Mouse (Mus musculus) midbrain, embryonic 14.5 days (tissue): Measurements from ENCODE around the gene Ccdc106. TPM values are rescaled to one million over a fixed set of nuclear protein-coding genes. Genes with fewer than 3 reads are reported as not detected.

Source experiments
- ATAC-seq: fragments of 200-750 bp; cut with Nextera tagmentation; 2 replicates; pipeline ENCODE4 v1.8.0; 2017; ENCODE audit warnings: moderate number of reproducible peaks, moderate library complexity; ENCODE audit not compliant: low FRiP score, low TSS enrichment
- DNase-seq: peaks from one replicate; pipeline ENCODE4 v3.0.0-alpha.2; 2015
- H3K27ac ChIP-seq: fragments of 300-500 bp; sonication (generic); replicated peaks from 2 replicates; pipeline ENCODE4 v1.5.1; 2014; ENCODE audit warnings: mild to moderate bottlenecking, low read depth, low read length, moderate library complexity
- H3K27me3 ChIP-seq: fragments of 300-500 bp; sonication (generic); 2 replicates; pipeline ENCODE4 v1.6.1; 2014; ENCODE audit warnings: low read length, control low read depth, mixed read lengths; ENCODE audit not compliant: control insufficient read depth, insufficient read depth
- H3K36me3 ChIP-seq: fragments of 300-500 bp; sonication (generic); 2 replicates; pipeline ENCODE4 v1.6.1; 2014; ENCODE audit warnings: low read length, control low read depth; ENCODE audit not compliant: control insufficient read depth, insufficient read depth
- H3K4me1 ChIP-seq: fragments of 300-500 bp; sonication (generic); 2 replicates; pipeline ENCODE4 v1.6.1; 2014; ENCODE audit warnings: mild to moderate bottlenecking, antibody characterized with exemption, low read length, control low read depth; ENCODE audit not compliant: control insufficient read depth, insufficient read depth
- H3K4me2 ChIP-seq: fragments of 300-500 bp; sonication (generic); 2 replicates; pipeline ENCODE4 v1.6.1; 2014; ENCODE audit warnings: mild to moderate bottlenecking, low read length, moderate library complexity
- H3K4me3 ChIP-seq: fragments of 300-500 bp; sonication (generic); replicated peaks from 2 replicates; pipeline ENCODE4 v1.5.1; 2014; ENCODE audit warnings: low read depth, low read length
- H3K9ac ChIP-seq: fragments of 300-500 bp; sonication (generic); replicated peaks from 2 replicates; pipeline ENCODE4 v1.6.1; 2014; ENCODE audit warnings: mild to moderate bottlenecking, low read length, moderate library complexity
- H3K9me3 ChIP-seq: fragments of 300-500 bp; sonication (generic); 2 replicates; pipeline ENCODE4 v1.6.1; 2016; ENCODE audit warnings: low read length, control low read depth, mixed read lengths; ENCODE audit not compliant: control insufficient read depth
- WGBS: fragments of 180-500 bp; shearing (Covaris S2); extraction: QIAGEN DNeasy Blood & Tissue Kit; methylation state at CpG from one replicate; pipeline ENCODE4 v1.1.7; 2014; 5-methylcytosine and 5-hydroxymethylcytosine counted together
- polyA plus RNA-seq: library from polyadenylated mRNA; unstranded; fragments of >200 nt; fragmentation: Nextera tagmentation; extraction: Ambion mirVana; gene quantifications from 2 replicates; pipeline ENCODE4 v1.2.1, GENCODE M21; 2014

Ccdc106 gene
- polyA plus RNA-seq, 1 experiment from 2014 or later: 47.0 TPM

DNA sequence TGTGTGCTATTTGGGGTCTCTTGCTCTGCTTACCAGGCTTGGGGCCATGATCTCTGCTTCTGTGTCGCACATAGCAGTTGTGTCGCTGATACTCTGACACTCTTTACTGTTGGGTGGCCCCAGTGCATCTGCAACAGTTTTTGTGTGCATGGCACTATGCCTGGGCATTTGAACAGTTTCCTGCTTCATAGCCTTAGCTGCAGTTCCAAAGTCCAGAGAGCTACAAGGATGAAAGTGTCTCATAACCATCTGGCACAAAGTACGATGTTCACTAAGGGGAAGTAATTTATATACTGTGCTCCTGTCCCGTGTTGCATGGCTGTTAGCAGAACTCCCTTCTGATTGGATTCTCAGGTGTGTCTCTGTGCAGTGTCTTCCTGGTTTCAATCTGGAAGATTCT, 67.5 kb downstream of the Ccdc106 start:
- Histone ChIP-seq H3K4me3 (no peak overlapping the region), H3K4me1 (peaks cover 3% of the 10 kb centered on the region; the same call in 1 of the 2 replicates), H3K36me3 (peaks cover 64% of the 10 kb centered on the region), H3K9me3 (no peaks in the 10 kb centered on the region), H3K4me2 (no peak overlapping the region), H3K27ac (no peak overlapping the region), H3K27me3 (no peaks in the 10 kb centered on the region), H3K9ac (no peak overlapping the region)
- WGBS: 93% methylated on average over 4 of the region's 4 CpGs
- no peak for ATAC-seq
- no peak for DNase-seq

DNA sequence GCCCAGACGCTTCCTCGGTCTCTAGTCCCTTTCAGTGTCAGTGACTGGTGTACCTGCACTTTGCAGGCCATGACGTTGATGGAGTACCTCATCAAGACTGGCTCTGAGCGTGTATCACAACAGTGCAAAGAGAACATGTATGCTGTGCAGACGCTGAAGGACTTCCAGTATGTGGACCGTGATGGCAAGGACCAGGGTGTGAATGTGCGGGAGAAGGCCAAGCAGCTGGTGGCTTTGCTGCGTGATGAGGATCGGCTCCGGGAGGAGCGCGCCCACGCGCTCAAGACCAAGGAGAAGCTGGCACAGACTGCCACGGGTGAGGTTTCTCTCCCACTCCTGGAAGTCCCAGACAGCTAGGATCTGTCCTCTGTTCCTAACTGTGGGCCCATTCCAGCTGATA, 69.5 kb downstream of the Ccdc106 start:
- ATAC-seq: no peak
- Histone ChIP-seq H3K9me3 (no peaks in the 10 kb centered on the region), H3K36me3 (peaks cover 71% of the 10 kb centered on the region), H3K4me2 (no peak overlapping the region), H3K27ac (no peak overlapping the region), H3K4me3 (no peak overlapping the region), H3K27me3 (no peaks in the 10 kb centered on the region), H3K4me1 (no peaks in the 10 kb centered on the region), H3K9ac (no peak overlapping the region)
- DNase-seq: no peak
- 97% methylated on average over 15 of the region's 15 CpGs for WGBS

GRCm38 (mm10) chr7:5091008-5091728, 70.8 kb downstream of the Ccdc106 start:
- ATAC-seq (no peak), DNase-seq (no peak)
- WGBS: 89% methylated on average over 15 of the region's 15 CpGs
- Histone ChIP-seq H3K9ac (no peak overlapping the region), H3K4me3 (no peak overlapping the region), H3K27me3 (no peaks in the 10 kb centered on the region), H3K36me3 (peaks cover 73% of the 10 kb centered on the region), H3K4me2 (no peak overlapping the region), H3K4me1 (no peaks in the 10 kb centered on the region), H3K27ac (no peak overlapping the region), H3K9me3 (no peaks in the 10 kb centered on the region)

DNA sequence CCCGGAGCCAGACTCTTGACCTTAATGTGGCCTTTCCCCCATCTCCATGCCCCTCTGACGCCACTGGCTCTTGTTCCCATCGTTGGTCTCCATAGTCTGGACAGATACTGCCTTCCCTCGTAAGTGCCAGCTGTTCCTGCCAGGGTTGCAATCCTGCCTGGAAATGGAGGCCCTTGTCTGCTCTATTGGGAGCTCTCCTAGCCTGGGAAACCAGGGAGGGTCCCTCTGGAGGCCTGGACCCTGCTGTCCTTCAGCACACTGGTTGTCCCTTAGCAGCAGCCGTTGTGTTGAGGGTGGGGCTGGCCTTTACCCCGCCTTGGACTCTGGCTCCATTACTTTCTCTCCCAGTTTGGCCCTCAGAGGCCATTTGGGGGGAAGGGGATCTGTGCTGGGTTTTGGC, 72.0 kb downstream of the Ccdc106 start:
- DNase-seq (no peak), ATAC-seq (no peak)
- Histone ChIP-seq H3K4me3 (no peak overlapping the region), H3K36me3 (peaks cover 76% of the 10 kb centered on the region), H3K9ac (no peak overlapping the region), H3K9me3 (no peaks in the 10 kb centered on the region), H3K27ac (no peak overlapping the region), H3K27me3 (no peaks in the 10 kb centered on the region), H3K4me1 (no peaks in the 10 kb centered on the region), H3K4me2 (no peak overlapping the region)
- 82% methylated on average over 6 of the region's 6 CpGs for WGBS

DNA sequence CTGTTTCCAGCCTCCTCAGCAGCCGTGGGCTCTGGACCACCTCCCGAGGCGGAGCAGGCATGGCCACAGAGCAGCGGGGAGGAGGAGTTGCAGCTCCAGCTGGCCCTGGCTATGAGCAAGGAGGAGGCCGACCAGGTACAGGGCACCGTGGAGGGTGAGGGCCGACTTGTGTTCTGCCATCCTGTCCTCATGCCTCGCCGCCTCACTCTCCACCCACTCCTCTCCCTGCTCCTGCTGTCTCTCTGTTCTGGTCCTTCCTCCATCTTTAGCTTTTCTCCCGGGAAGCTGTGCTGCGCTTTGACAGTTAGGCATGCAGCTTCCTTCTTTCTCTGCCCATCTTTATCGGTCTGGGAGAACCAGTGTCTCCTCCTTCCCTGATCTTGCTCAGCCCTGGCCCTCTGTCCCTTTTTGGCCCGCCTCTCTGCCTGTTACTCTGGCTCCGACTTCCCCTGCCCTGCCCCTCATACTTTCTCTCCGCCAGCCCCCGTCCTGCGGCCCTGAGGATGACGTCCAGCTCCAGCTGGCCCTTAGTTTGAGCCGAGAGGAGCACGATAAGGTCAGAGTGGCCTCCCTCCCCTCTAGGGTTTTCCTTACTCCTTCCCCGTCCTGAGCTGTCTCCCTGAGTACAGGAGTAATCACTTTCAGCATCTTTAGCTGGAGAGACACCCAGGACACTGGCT, 72.6 kb downstream of the Ccdc106 start:
- Histone ChIP-seq H3K4me1 (no peaks in the 10 kb centered on the region), H3K4me3 (no peak overlapping the region), H3K9ac (no peak overlapping the region), H3K27me3 (no peaks in the 10 kb centered on the region), H3K27ac (no peak overlapping the region), H3K36me3 (peaks cover 82% of the 10 kb centered on the region), H3K4me2 (no peak overlapping the region), H3K9me3 (no peaks in the 10 kb centered on the region)
- DNase-seq (no peak), ATAC-seq (no peak)
- 87% methylated on average over 21 of the region's 21 CpGs for WGBS

- no peaks in the 10 kb centered on the region for H3K4me1 ChIP-seq
- H3K4me3 ChIP-seq: no peak overlapping the region
- H3K27ac ChIP-seq: no peak overlapping the region
- H3K9me3 ChIP-seq: no peaks in the 10 kb centered on the region
- H3K27me3 ChIP-seq: no peaks in the 10 kb centered on the region
- DNase-seq: no peak
- peaks cover 56% of the 10 kb centered on the region for H3K36me3 ChIP-seq
- no peak overlapping the region for H3K9ac ChIP-seq
- H3K4me2 ChIP-seq: no peak overlapping the region
- no peak for ATAC-seq
- 97% methylated on average over 5 of the region's 5 CpGs for WGBS
These were observed 78.4 kb downstream of the Ccdc106 start for GRCm38 (mm10) chr7:5098769-5099168.

- H3K4me2 ChIP-seq: no peak overlapping the region
- H3K27me3 ChIP-seq: no peaks in the 10 kb centered on the region
- H3K27ac ChIP-seq: no peak overlapping the region
- peaks cover 46% of the 10 kb centered on the region for H3K36me3 ChIP-seq
- ATAC-seq: no peak
- DNase-seq: no peak
- H3K9ac ChIP-seq: no peak overlapping the region
- 91% methylated on average over 3 of the region's 3 CpGs for WGBS
- H3K4me3 ChIP-seq: no peak overlapping the region
- H3K4me1 ChIP-seq: no peaks in the 10 kb centered on the region
- no peaks in the 10 kb centered on the region for H3K9me3 ChIP-seq
These were observed 79.4 kb downstream of the Ccdc106 start for GRCm38 (mm10) chr7:5099796-5100195.

DNA sequence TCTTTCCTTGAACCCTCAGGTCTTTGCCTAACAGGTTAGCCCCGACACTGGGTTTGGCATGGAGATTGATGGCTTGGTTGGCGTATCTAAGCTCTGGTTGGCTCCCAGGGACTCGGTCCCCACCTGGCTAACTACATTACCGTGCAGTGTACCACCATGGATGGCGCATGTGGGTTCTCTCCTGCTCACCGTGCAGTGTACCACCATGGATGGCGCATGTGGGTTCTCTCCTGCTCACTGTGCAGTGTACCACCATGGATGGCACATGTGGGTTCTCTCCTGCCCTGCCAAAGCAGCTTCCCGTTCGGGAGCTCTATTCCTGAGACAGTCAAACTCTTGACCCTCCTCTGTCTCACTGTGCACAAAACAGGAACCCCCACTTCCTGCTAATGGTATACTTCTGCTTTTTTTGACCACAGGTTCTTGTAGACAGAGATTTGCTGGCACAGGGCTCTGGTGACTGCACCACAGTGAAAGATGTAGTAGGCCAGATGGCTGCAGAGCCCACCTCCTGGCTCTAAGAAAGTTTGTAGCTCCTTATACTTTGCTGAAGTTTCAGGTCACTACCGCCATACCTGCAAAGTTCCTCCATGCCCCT, 80.8 kb downstream of the Ccdc106 start:
- Histone ChIP-seq H3K9ac (no peak overlapping the region), H3K9me3 (no peaks in the 10 kb centered on the region), H3K4me2 (no peak overlapping the region), H3K27me3 (no peaks in the 10 kb centered on the region), H3K4me3 (no peak overlapping the region), H3K27ac (no peak overlapping the region), H3K36me3 (peaks cover 32% of the 10 kb centered on the region), H3K4me1 (no peaks in the 10 kb centered on the region)
- ATAC-seq (no peak), DNase-seq (no peak)
- WGBS: 95% methylated on average over 10 of the region's 10 CpGs

DNA sequence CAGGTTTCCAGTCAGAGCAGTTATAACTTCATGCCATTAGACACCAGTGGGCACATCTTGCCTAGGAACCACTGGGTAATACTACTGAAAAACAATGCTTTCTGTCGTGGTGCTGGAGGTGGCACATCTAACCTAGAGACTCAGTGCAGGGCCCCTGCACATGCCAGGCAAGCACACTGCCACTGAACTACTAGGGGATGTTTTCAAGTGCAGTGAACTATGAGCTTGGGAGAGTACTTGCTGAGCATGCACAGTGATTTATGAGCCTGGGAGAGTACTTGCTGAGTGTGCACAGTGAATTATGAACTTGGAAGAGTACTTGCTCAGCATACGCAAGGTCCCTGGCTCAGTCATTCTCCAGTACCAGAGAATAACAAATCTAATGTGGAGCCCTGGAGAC, 82.2 kb downstream of the Ccdc106 start:
- H3K27ac ChIP-seq: no peak overlapping the region
- H3K4me1 ChIP-seq: no peaks in the 10 kb centered on the region
- H3K36me3 ChIP-seq: peaks cover 18% of the 10 kb centered on the region
- H3K9ac ChIP-seq: no peak overlapping the region
- H3K27me3 ChIP-seq: no peaks in the 10 kb centered on the region
- ATAC-seq (no peak), DNase-seq (no peak)
- H3K9me3 ChIP-seq: no peaks in the 10 kb centered on the region
- no peak overlapping the region for H3K4me3 ChIP-seq
- WGBS: 88% methylated on average over 2 of the region's 2 CpGs
- no peak overlapping the region for H3K4me2 ChIP-seq
